Mouse (Mus musculus): ENCODE results near the gene Egfl8.

DNA sequence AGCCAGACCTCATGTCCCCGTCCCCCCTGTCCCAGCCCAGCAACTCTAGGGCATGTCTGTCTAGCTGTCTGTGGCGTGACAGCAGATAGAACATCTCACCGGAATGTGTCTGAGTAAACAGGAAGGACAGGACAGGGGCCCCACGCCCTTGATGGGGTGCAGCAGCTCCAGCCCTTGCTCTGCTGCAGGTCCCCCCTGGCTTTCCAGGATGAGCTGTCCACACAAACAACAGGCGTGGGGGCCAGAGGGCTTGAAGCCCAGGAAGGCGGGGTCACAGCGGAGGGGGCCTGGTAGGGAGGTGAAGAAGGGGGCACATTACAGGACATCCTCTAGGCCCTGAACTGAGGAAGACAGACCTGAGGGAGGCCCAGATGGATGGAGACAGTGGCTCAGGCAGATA lies 39.4 kb upstream of the Egfl8 start:
- TF ChIP-seq CTCF (IDR thresholded peaks at IDR 0.05; ENCODE audit: low read depth, low read length) (no peak), POLR2A (IDR thresholded peaks at IDR 0.05; ENCODE audit: insufficient read depth, low read length) (no peak), EP300 (IDR thresholded peaks at IDR 0.05; ENCODE audit: insufficient read depth, low read depth, low read length) (no peak)
